Mouse (Mus musculus): ENCODE measurements around the gene Shc2. TPM values are rescaled to one million over a fixed set of nuclear protein-coding genes. Genes with fewer than 3 reads are reported as not detected.

The Shc2 gene
- total and polyA plus RNA-seq, 3 experiments, result not detected

GRCm38 (mm10) chr10:79665051-79665450 is 27.3 kb upstream of the Shc2 start:
- Histone ChIP-seq H3K9ac (ENCODE audit: control insufficient read depth, low read depth, low read length, poor library complexity, severe bottlenecking) (no peak overlapping the region), H3K27me3 (ENCODE audit: control insufficient read depth in 1 of 2, insufficient read depth in 2 of 2, low read length in 2 of 2) (no peaks in the 10 kb centered on the region), H3K4me1 (ENCODE audit: control insufficient read depth in 1 of 2, insufficient read depth in 2 of 2, low read length in 2 of 2) (peaks cover 0 to under 1% of the 10 kb centered on the region in 2 experiments; a peak in 2 of 4 replicates), H3K79me2 (ENCODE audit: control insufficient read depth, insufficient read depth, low read length, poor library complexity) (peaks cover 6% of the 10 kb centered on the region), H3K27ac (ENCODE audit: control insufficient read depth, low read depth, low read length) (no peak overlapping the region), H3K9me3 (replicated peaks; ENCODE audit: insufficient read depth, low read length) (no peaks in the 10 kb centered on the region), H3K36me3 (ENCODE audit: control insufficient read depth in 1 of 2, insufficient read depth in 2 of 2, low read length in 2 of 2) (no peaks in the 10 kb centered on the region; a peak in 1 of 4 replicates), H3K4me3 (ENCODE audit: control insufficient read depth in 1 of 2, insufficient read depth in 1 of 2, low read depth in 2 of 2, low read length in 2 of 2) (no peak overlapping the region)
- DNase-seq (ENCODE audit: low read depth, low spot score), result no peak
- no peak for TF ChIP-seq HCFC1 (IDR thresholded peaks at IDR 0.05; ENCODE audit: low read depth, low read length)
- no peak for TF ChIP-seq MXI1 (IDR thresholded peaks at IDR 0.05; ENCODE audit: low read depth, low read length)
- no peak for TF ChIP-seq CTCF (IDR thresholded peaks at IDR 0.05 in 2 of 3, conservative IDR thresholded peaks at IDR 0.05 in 1 of 3; ENCODE audit: control insufficient read depth in 1 of 3, insufficient read depth in 1 of 3, low read depth in 2 of 3, low read length in 3 of 3, poor library complexity in 1 of 3, severe bottlenecking in 1 of 3)
- TF ChIP-seq TCF12 (IDR thresholded peaks at IDR 0.05; ENCODE audit: low read depth, low read length), result no peak
- no peak for TF ChIP-seq EP300 (IDR thresholded peaks at IDR 0.05; ENCODE audit: low read depth in 1 of 2, low read length in 2 of 2)
- no peak for TF ChIP-seq MAZ (IDR thresholded peaks at IDR 0.05; ENCODE audit: low read depth, low read length)
- TF ChIP-seq MYB (IDR thresholded peaks at IDR 0.05; ENCODE audit: low read depth, low read length), result no peak
- TF ChIP-seq NRF1 (IDR thresholded peaks at IDR 0.05; ENCODE audit: insufficient read depth, low read depth, low read length, poor library complexity, severe bottlenecking), result no peak
- no peak for TF ChIP-seq ETS1 (IDR thresholded peaks at IDR 0.05; ENCODE audit: low read depth, low read length)
- no peak for TF ChIP-seq CHD1 (IDR thresholded peaks at IDR 0.05; ENCODE audit: low read depth, low read length)
- no peak for TF ChIP-seq POLR2AphosphoS5 (IDR thresholded peaks at IDR 0.05; ENCODE audit: borderline replicate concordance, low read depth, low read length)
- no peak for TF ChIP-seq USF1 (IDR thresholded peaks at IDR 0.05; ENCODE audit: low read depth, low read length)
- TF ChIP-seq KAT2A (conservative IDR thresholded peaks at IDR 0.05; ENCODE audit: low read depth, low read length), result no peak
- no peak for TF ChIP-seq MEF2A (IDR thresholded peaks at IDR 0.05; ENCODE audit: extremely low read depth, insufficient replicate concordance, low read depth, low read length, poor library complexity, severe bottlenecking)
- no peak for TF ChIP-seq ELF1 (IDR thresholded peaks at IDR 0.05; ENCODE audit: low read depth, low read length)
- TF ChIP-seq GATA1 (IDR thresholded peaks at IDR 0.05; ENCODE audit: low read depth, low read length), result no peak
- TF ChIP-seq SIN3A (IDR thresholded peaks at IDR 0.05; ENCODE audit: low read length), result no peak
- no peak for TF ChIP-seq TAL1 (IDR thresholded peaks at IDR 0.05; ENCODE audit: low read length)
- TF ChIP-seq GABPA (IDR thresholded peaks at IDR 0.05; ENCODE audit: low read depth, low read length), result no peak

DNA sequence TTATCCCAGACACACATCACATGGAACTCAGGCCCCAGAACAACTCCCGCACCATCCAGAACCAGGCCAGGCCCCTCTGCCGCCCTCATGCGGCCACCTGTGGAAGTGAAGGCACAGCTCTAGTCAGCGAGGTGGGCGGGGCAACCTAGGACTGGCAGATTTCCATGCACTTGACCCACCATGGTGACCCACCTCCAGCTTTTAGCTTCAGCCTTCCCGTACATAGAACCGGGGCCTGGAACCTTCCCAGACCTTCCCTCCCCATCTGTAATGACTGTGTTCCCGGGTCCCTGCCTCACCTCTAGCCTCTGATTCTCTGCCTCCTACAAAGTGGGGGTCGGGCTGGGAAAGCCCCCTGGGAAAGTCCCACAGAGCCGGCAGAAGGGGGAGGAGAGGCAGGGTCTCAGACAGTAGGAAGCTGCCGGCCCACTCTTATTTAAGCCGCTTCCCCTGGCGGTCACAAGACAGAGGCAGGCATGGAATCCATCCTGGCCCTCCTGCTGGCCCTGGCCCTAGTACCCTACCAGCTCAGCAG is 26.5 kb upstream of the Shc2 start, which contains the start of gene Madcam1:
Gene Madcam1 (plus strand): TSS at position 429 of the 535 bp plus-strand sequence.
- Histone ChIP-seq H3K36me3 (ENCODE audit: control insufficient read depth in 1 of 2, insufficient read depth in 2 of 2, low read length in 2 of 2) (no peaks in the 10 kb centered on the region; a peak in 1 of 4 replicates), H3K27ac (ENCODE audit: control insufficient read depth, low read depth, low read length) (no peak within 1 kb of the TSS), H3K79me2 (ENCODE audit: control insufficient read depth, insufficient read depth, low read length, poor library complexity) (no peaks in the 10 kb centered on the region), H3K4me3 (ENCODE audit: control insufficient read depth in 1 of 2, insufficient read depth in 1 of 2, low read depth in 2 of 2, low read length in 2 of 2) (no peak within 1 kb of the TSS), H3K9me3 (replicated peaks; ENCODE audit: insufficient read depth, low read length) (no peaks in the 10 kb centered on the region), H3K9ac (ENCODE audit: control insufficient read depth, low read depth, low read length, poor library complexity, severe bottlenecking) (no peak within 1 kb of the TSS), H3K27me3 (ENCODE audit: control insufficient read depth in 1 of 2, insufficient read depth in 2 of 2, low read length in 2 of 2) (no peaks in the 10 kb centered on the region), H3K4me1 (ENCODE audit: control insufficient read depth in 1 of 2, insufficient read depth in 2 of 2, low read length in 2 of 2) (no peaks in the 10 kb centered on the region)
- peak; percentile 52 for DNase-seq (ENCODE audit: low read depth, low spot score)
- TF ChIP-seq SMC3 (IDR thresholded peaks at IDR 0.05; ENCODE audit: low read depth, low read length), result peak; percentile 52; the same call in 1 of the 2 replicates
- no peak for TF ChIP-seq USF1 (IDR thresholded peaks at IDR 0.05; ENCODE audit: low read depth, low read length)
- TF ChIP-seq NELFE (IDR thresholded peaks at IDR 0.05; ENCODE audit: low read depth, low read length), result no peak
- TF ChIP-seq RAD21 (IDR thresholded peaks at IDR 0.05; ENCODE audit: low read depth, low read length), result peak; percentile 10
- peak; percentile 79 to 96 (median 95) for TF ChIP-seq CTCF (IDR thresholded peaks at IDR 0.05 in 2 of 3, conservative IDR thresholded peaks at IDR 0.05 in 1 of 3; ENCODE audit: control insufficient read depth in 1 of 3, insufficient read depth in 1 of 3, low read depth in 2 of 3, low read length in 3 of 3, poor library complexity in 1 of 3, severe bottlenecking in 1 of 3)
